Mouse (Mus musculus): ENCODE data around the gene Ppfibp1. TPM values are rescaled to one million over a fixed set of nuclear protein-coding genes. Genes with fewer than 3 reads are reported as not detected.

The Ppfibp1 gene
- total and polyA plus RNA-seq, 2 experiments = 6.9 to 20.8 TPM

DNA sequence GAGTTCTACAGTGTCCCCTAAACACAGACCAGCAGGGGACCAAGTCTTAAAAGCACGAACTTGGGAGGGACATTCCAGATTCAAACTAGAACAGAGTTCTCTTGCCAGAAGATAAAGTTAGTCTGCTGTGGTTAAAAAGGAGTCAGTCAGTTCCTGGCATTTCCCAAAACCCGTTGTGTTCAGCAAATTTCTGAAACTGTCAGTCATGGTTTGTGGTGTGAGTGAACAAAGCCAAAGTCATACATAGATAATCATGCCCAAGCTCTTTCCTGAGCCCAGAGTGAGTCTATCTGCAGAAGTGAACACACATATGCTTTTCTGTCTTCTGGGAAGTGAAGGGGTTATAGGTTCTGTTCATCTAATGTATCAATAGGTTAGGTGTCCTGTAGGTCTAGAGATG is 20.5 kb downstream of the Ppfibp1 start:
- Histone ChIP-seq H3K4me1 (ENCODE audit: control insufficient read depth, insufficient read depth, low read length) (peaks cover 63% of the 10 kb centered on the region), H3K27me3 (ENCODE audit: control insufficient read depth, insufficient read depth, low read length) (no peaks in the 10 kb centered on the region), H3K79me2 (ENCODE audit: control insufficient read depth, insufficient read depth, low read length) (peaks cover 22% of the 10 kb centered on the region), H3K36me3 (ENCODE audit: control insufficient read depth, insufficient read depth, low read length) (no peaks in the 10 kb centered on the region), H3K9ac (ENCODE audit: low read depth, low read length) (no peak overlapping the region; the same call in 1 of the 2 replicates), H3K4me3 (ENCODE audit: insufficient read depth, low read depth, low read length) (no peak overlapping the region), H3K27ac (replicated peaks; ENCODE audit: insufficient read depth, low read depth, low read length) (peak overlapping the region; percentile 65)
- DNase-seq (ENCODE audit: extremely low read depth, low read depth, low spot score) = no peak
- WGBS = 13% methylated on average over 2 of the region's 2 CpGs
- TF ChIP-seq POLR2A (IDR thresholded peaks at IDR 0.05; ENCODE audit: extremely low read depth, insufficient read depth, low read length) = no peak
- TF ChIP-seq CTCF (IDR thresholded peaks at IDR 0.05; ENCODE audit: low read depth, low read length) = no peak

DNA sequence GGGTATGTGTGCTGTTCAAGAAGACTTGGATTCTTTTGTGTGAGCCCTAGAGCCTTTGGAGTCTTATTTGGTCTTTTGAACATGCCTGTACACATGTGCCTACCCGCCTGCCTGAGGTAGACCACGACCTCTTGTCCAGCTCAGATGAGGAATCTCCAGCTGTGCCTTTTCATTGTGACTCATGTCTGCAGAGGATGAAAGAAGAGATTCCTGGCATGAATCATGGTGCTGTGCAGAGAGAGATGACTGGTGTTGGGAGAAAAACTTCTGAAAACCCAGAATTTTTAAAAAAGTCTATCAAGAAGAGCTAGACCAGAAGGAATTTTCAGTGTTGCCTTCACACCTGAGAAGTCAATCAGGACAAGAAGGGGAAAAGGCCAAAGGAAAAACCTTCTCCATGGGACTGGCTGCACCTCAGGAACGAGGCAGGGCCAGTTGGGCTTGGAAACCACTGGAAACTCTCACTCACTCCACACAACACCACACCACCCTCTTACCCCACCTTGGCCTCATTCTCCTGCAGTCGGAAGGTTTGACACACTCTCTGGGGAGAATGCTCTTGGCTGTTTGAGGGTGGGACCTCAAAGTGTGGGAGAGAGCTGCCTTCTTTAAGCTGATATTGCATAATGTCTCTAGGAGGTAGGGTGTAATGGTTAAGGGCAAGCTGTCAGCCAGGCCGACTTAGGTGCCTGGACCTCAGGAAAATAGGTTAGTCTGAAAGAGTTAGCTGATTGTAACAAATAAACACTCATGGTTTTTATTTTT is 21.6 kb downstream of the Ppfibp1 start:
- no peak overlapping the region for H3K9ac ChIP-seq (ENCODE audit: low read depth, low read length)
- no peak for DNase-seq (ENCODE audit: extremely low read depth, low read depth, low spot score)
- H3K27ac ChIP-seq (replicated peaks; ENCODE audit: insufficient read depth, low read depth, low read length) = no peak overlapping the region; the same call in 1 of the 2 replicates
- no peak overlapping the region for H3K4me3 ChIP-seq (ENCODE audit: insufficient read depth, low read depth, low read length)
- TF ChIP-seq POLR2A (IDR thresholded peaks at IDR 0.05; ENCODE audit: extremely low read depth, insufficient read depth, low read length) (no peak), CTCF (IDR thresholded peaks at IDR 0.05; ENCODE audit: low read depth, low read length) (no peak)
- peaks cover 58% of the 10 kb centered on the region for H3K4me1 ChIP-seq (ENCODE audit: control insufficient read depth, insufficient read depth, low read length)
- peaks cover 22% of the 10 kb centered on the region for H3K79me2 ChIP-seq (ENCODE audit: control insufficient read depth, insufficient read depth, low read length)
- no peaks in the 10 kb centered on the region for H3K36me3 ChIP-seq (ENCODE audit: control insufficient read depth, insufficient read depth, low read length)
- 88% methylated on average over 5 of the region's 5 CpGs for WGBS
- no peaks in the 10 kb centered on the region for H3K27me3 ChIP-seq (ENCODE audit: control insufficient read depth, insufficient read depth, low read length)

- Histone ChIP-seq H3K27ac (replicated peaks; ENCODE audit: insufficient read depth, low read depth, low read length) (no peak overlapping the region), H3K36me3 (ENCODE audit: control insufficient read depth, insufficient read depth, low read length) (no peaks in the 10 kb centered on the region)
These were observed 22.5 kb downstream of the Ppfibp1 start for GRCm38 (mm10) chr6:146910801-146911200.

DNA sequence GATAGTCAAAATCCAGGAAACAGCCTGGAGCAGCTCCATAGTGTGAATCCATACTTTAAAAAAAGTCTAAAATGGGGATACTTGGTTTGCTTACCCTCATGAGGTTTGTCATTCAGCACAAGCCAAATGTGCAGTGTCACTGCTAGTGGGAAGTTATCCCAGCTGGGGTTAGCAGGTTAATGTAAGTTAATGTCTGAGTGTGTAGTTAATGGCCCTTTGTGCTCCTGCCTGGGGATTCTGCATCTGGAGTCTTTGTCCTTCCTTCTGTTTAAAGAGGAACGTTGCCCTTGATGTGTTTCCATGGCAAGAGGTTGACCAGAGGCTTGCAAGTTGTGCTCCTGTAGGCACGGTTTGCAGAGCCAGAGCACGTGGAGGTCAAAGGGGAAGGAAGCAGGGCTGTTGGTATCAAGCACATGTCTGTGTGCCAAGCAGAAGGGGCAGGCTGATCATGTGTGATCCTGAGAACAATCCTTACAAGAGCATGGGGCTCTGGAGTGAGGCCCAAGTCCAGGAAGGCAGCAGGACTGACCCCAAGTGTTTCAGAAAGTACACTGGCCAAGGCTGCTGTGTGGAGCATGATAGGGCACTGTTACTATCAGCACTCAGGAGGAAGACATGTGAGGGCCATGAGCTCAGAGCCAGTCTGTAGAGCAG is 24.7 kb downstream of the Ppfibp1 start:
- H3K36me3 ChIP-seq (ENCODE audit: control insufficient read depth, insufficient read depth, low read length) = no peaks in the 10 kb centered on the region
- H3K27ac ChIP-seq (replicated peaks; ENCODE audit: insufficient read depth, low read depth, low read length) = peak overlapping the region; percentile 42
- TF ChIP-seq POLR2A (IDR thresholded peaks at IDR 0.05; ENCODE audit: extremely low read depth, insufficient read depth, low read length) (no peak), CTCF (IDR thresholded peaks at IDR 0.05; ENCODE audit: low read depth, low read length) (no peak)
- under 1% methylated on average over 3 of the region's 3 CpGs for WGBS
- H3K79me2 ChIP-seq (ENCODE audit: control insufficient read depth, insufficient read depth, low read length) = peaks cover 25% of the 10 kb centered on the region
- peak; percentile 98 for DNase-seq (ENCODE audit: extremely low read depth, low read depth, low spot score)
- H3K4me1 ChIP-seq (ENCODE audit: control insufficient read depth, insufficient read depth, low read length) = peaks cover 44% of the 10 kb centered on the region
- H3K4me3 ChIP-seq (ENCODE audit: insufficient read depth, low read depth, low read length) = no peak overlapping the region
- no peaks in the 10 kb centered on the region for H3K27me3 ChIP-seq (ENCODE audit: control insufficient read depth, insufficient read depth, low read length)
- no peak overlapping the region for H3K9ac ChIP-seq (ENCODE audit: low read depth, low read length)

More at GRCm38 (mm10) chr6:146910801-146911200, 22.5 kb downstream of the Ppfibp1 start:
- whole genome bisulfite sequencing = 67% methylated on average over 2 of the region's 2 CpGs
- Histone ChIP-seq H3K4me3 (ENCODE audit: insufficient read depth, low read depth, low read length) (no peak overlapping the region), H3K4me1 (ENCODE audit: control insufficient read depth, insufficient read depth, low read length) (peaks cover 58% of the 10 kb centered on the region), H3K79me2 (ENCODE audit: control insufficient read depth, insufficient read depth, low read length) (peaks cover 22% of the 10 kb centered on the region), H3K9ac (ENCODE audit: low read depth, low read length) (no peak overlapping the region), H3K27me3 (ENCODE audit: control insufficient read depth, insufficient read depth, low read length) (no peaks in the 10 kb centered on the region)
- TF ChIP-seq POLR2A (IDR thresholded peaks at IDR 0.05; ENCODE audit: extremely low read depth, insufficient read depth, low read length) (no peak), CTCF (IDR thresholded peaks at IDR 0.05; ENCODE audit: low read depth, low read length) (no peak)
- no peak for DNase-seq (ENCODE audit: extremely low read depth, low read depth, low spot score)

DNA sequence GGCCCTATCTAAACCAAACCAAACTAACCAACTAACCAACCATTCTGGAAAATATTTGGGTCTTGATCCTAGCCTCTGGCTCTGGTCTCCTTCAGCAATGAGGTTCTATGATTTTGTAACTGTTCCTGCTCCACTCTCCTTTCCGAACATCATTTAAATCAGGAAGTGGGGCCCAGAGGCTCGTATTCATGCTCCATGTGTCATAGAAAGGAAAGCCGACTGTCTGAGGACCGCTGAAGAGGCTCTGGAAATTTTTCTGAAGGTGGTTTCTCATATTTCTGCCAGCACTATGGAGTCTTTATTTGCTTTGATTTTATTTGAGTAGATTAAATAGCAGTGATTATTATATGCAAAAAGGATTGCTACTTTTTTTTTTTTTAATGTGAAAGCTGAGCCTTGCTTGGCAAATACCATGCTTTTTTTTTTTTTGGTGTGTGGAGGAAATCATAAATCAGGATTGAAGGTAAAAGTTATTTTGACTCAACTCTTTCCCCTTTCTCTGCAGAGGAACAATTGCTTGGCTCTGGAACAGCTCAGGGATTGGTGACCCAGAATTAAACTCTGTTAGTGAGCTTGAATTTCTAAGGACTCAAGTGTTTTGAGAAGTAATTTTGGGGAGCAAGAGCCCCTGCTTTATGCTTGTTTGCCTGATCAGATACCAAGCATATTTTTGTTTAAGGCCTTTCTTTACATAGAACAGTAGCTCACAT is 25.4 kb downstream of the Ppfibp1 start:
- Histone ChIP-seq H3K27ac (replicated peaks; ENCODE audit: insufficient read depth, low read depth, low read length) (peak overlapping the region; percentile 42), H3K79me2 (ENCODE audit: control insufficient read depth, insufficient read depth, low read length) (peaks cover 21% of the 10 kb centered on the region), H3K9ac (ENCODE audit: low read depth, low read length) (no peak overlapping the region), H3K36me3 (ENCODE audit: control insufficient read depth, insufficient read depth, low read length) (no peaks in the 10 kb centered on the region), H3K4me1 (ENCODE audit: control insufficient read depth, insufficient read depth, low read length) (peaks cover 42% of the 10 kb centered on the region), H3K27me3 (ENCODE audit: control insufficient read depth, insufficient read depth, low read length) (no peaks in the 10 kb centered on the region), H3K4me3 (ENCODE audit: insufficient read depth, low read depth, low read length) (no peak overlapping the region)
- 64% methylated on average over 4 of the region's 4 CpGs for WGBS
- TF ChIP-seq POLR2A (IDR thresholded peaks at IDR 0.05; ENCODE audit: extremely low read depth, insufficient read depth, low read length) = no peak
- no peak for TF ChIP-seq CTCF (IDR thresholded peaks at IDR 0.05; ENCODE audit: low read depth, low read length)
- no peak for DNase-seq (ENCODE audit: extremely low read depth, low read depth, low spot score)
